Mouse (Mus musculus) spleen, adult 2 months (tissue): ENCODE results near the gene Ldlrad1. TPM values are rescaled to one million over a fixed set of nuclear protein-coding genes. Genes with fewer than 3 reads are reported as not detected.

Source experiments
- DNase-seq, 2 experiments: peaks; one replicate each; pipeline versions ENCODE4 v3.0.0 to v3.0.0-alpha.2; 2012 to 2021; ENCODE audit warnings: low spot score in 2 of 2, low read depth in 1 of 2
- H3K27ac ChIP-seq: fragments of 200-500 bp; 2 replicates; pipeline ENCODE4 v1.5.1; 2012; ENCODE audit warnings: low read length, inconsistent platforms; ENCODE audit not compliant: insufficient read depth
- H3K27me3 ChIP-seq: fragments of 200-500 bp; 2 replicates; pipeline ENCODE4 v1.6.1; 2012; ENCODE audit warnings: mild to moderate bottlenecking, moderate library complexity, low read length, inconsistent platforms; ENCODE audit not compliant: control insufficient read depth, insufficient read depth
- H3K36me3 ChIP-seq: fragments of 200-500 bp; 2 replicates; pipeline ENCODE4 v1.6.1; 2012; ENCODE audit warnings: mild to moderate bottlenecking, low read length, inconsistent platforms; ENCODE audit not compliant: control insufficient read depth, insufficient read depth
- H3K4me1 ChIP-seq: fragments of 200-500 bp; 2 replicates; pipeline ENCODE4 v1.6.1; 2011; ENCODE audit warnings: inconsistent platforms; ENCODE audit not compliant: control insufficient read depth, insufficient read depth, insufficient read length
- H3K4me3 ChIP-seq: fragments of 200-500 bp; 2 replicates; pipeline ENCODE4 v1.5.1; 2011; ENCODE audit warnings: mild to moderate bottlenecking, inconsistent platforms; ENCODE audit not compliant: insufficient read depth, insufficient read length; ENCODE audit errors: extremely low read depth
- CTCF ChIP-seq: fragments of 200-500 bp; IDR thresholded peaks from 2 replicates; pipeline ENCODE4 v1.5.1; 2011; ENCODE audit warnings: mild to moderate bottlenecking, inconsistent platforms; ENCODE audit not compliant: insufficient read depth, insufficient read length, insufficient replicate concordance; ENCODE audit errors: extremely low read depth
- POLR2A ChIP-seq: fragments of 200-500 bp; IDR thresholded peaks from 2 replicates; pipeline ENCODE4 v1.6.1; 2011; ENCODE audit warnings: low read depth, low read length, inconsistent platforms
- WGBS: fragments of 180-500 bp; shearing (Covaris S2); methylation state at CpG from one replicate; pipeline ENCODE4 v1.1.7; 2018; 5-methylcytosine and 5-hydroxymethylcytosine counted together
- polyA plus RNA-seq: library from polyadenylated mRNA; depleted of rRNA; stranded (reverse); fragments of >200 nt; gene quantifications from 2 replicates; pipeline ENCODE4 v1.2.3, GENCODE M21; 2012

Gene Ldlrad1
- polyA plus RNA-seq, 1 experiment, result 0.07 TPM

DNA sequence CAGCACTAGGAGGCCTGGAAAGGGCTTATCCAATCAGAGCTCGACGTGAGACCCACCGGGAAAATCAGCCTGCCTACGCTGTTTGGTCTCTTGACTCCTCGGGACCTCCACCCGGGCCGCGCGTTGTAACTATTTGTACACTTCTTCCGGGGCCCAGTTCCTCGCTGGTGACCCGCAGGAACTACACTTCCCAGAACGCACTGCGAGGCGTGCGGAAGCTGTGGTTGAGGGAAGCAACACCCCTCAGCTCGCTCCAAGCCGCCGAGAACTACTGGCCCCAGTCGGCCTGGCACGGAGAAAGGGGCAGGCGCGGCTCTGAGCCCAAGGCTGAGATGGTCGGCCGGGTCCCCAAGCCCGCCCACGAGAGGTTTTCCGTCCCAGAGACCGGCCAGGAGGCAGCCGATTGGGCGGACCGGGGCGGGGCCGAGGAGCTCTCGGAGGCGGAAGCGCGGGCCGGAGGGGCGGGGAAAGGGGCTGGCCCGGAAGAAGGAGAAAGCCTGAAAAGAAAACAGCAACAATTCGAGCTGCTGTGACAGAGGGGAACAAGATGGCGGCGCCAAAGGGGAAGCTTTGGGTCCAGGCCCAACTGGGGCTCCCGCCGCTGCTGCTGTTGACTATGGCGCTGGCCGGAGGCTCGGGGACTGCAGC, 30.7 kb upstream of the Ldlrad1 start, which contains the start of gene Tmem59:
Gene Tmem59 (plus strand): TSS at position 218 of the 648 bp plus-strand sequence.
- TF ChIP-seq POLR2A, result peak; percentile 64
- TF ChIP-seq CTCF, result no peak
- under 1% methylated on average over 48 of the region's 49 CpGs for WGBS
- H3K27me3 ChIP-seq, result no peaks in the 10 kb centered on the region
- peak within 1 kb of the TSS; percentile 92 for H3K4me3 ChIP-seq
- H3K27ac ChIP-seq, result peak within 1 kb of the TSS; percentile 100
- DNase-seq, result peak; percentile 90 to 93
- H3K36me3 ChIP-seq, result peaks cover 7% of the 10 kb centered on the region; the same call in 1 of the 2 replicates
- peaks cover 12% of the 10 kb centered on the region for H3K4me1 ChIP-seq

DNA sequence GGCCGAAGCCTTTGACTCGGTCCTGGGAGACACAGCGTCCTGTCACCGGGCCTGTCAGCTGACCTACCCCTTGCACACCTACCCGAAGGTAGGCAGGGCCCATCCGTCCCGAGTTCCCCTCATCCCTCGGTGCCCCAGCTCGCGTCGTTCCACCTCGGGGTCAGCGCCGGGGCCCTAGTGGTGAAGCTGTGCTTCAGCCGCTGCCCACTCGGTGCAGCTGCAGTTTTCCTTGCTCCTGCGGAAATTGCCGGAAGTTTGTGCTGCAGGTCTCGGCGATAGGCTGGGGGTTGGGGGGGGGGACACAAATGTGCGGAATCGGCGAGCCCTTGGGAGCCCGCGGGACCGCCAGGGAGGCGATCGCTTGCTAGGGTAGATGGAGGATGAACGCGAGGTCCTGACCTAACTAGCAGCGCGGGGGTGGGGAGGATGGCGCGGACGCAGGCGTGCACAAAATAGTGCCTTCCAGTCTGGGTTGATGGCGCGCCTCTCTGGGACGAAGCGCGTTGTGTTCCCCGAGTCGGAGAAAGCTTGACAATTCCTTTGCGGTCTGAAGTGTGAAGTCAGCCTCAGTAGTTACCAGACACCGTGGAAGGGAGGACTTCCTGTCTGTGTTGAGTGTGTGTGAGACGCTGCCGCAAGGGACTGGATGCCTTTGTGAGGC, 30.0 kb upstream of the Ldlrad1 start, which contains the start of gene Tceanc2:
Gene Tceanc2 (minus strand): TSS at position 287 of the 661 bp plus-strand sequence.
- under 1% methylated on average over 47 of the region's 47 CpGs for WGBS

DNA sequence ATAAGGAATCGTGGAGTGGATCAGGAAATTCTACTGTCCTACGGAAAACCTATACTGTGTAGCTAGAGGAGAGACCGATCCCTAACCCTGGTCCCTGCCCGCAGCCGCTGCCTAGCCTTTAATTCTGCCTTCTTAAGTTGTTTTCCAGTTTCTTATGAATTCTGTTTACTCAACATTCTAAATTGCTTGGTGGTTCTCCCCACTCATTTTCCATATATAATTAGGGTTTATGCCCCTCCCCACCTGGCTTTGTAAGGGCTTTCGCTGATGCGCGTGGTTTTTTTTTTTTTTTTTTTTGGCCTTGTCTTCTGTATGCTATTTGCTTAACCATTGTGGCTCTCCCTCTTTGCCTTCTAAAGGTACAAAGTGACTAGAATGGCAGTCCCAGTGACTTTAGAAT, 29.4 kb upstream of the Ldlrad1 start:
- peak overlapping the region; percentile 92 for H3K4me3 ChIP-seq
- TF ChIP-seq POLR2A (no peak), CTCF (no peak)
- peaks cover 12% of the 10 kb centered on the region for H3K4me1 ChIP-seq
- H3K27me3 ChIP-seq, result no peaks in the 10 kb centered on the region
- 0 out of 2 replicates have a peak overlapping the region, but pooled peaks have one; percentile 95 for H3K27ac ChIP-seq
- peaks cover 4% of the 10 kb centered on the region; the same call in 1 of the 2 replicates for H3K36me3 ChIP-seq
- no peak for DNase-seq
- under 1% methylated on average over 8 of the region's 8 CpGs for WGBS

More for the DNA sequence above, 30.0 kb upstream of the Ldlrad1 start, which contains the start of gene Tceanc2:
- Histone ChIP-seq H3K27me3 (no peaks in the 10 kb centered on the region), H3K27ac (peak within 1 kb of the TSS; percentile 100), H3K4me1 (peaks cover 12% of the 10 kb centered on the region), H3K36me3 (peaks cover 6% of the 10 kb centered on the region; the same call in 1 of the 2 replicates), H3K4me3 (peak within 1 kb of the TSS; percentile 92)
- DNase-seq, result peak; percentile 35 to 37
- TF ChIP-seq POLR2A (no peak), CTCF (no peak)

DNA sequence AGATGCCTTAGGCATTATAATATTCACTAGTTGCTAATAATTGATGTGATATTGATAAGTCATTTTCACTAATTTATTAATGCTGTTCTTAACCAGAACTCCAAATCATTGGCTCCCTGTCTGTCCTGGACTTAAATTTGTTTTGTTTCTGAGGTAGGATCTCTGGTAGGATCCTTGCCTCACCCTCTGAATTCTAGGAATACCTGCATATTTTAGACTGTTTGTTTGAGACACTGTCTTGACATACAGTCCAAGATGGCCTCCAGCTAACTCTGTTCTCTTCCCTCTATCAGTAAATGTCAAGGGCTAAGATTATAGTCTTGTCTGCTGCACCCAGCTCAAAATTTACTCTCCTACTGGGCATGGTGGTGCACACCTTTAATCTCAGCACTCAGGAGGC, 28.2 kb upstream of the Ldlrad1 start:
- Histone ChIP-seq H3K4me3 (no peak overlapping the region), H3K4me1 (peaks cover 12% of the 10 kb centered on the region), H3K27ac (no peak overlapping the region), H3K36me3 (no peaks in the 10 kb centered on the region; the same call in 1 of the 2 replicates), H3K27me3 (no peaks in the 10 kb centered on the region)
- DNase-seq, result no peak
- TF ChIP-seq POLR2A (no peak), CTCF (no peak)

DNA sequence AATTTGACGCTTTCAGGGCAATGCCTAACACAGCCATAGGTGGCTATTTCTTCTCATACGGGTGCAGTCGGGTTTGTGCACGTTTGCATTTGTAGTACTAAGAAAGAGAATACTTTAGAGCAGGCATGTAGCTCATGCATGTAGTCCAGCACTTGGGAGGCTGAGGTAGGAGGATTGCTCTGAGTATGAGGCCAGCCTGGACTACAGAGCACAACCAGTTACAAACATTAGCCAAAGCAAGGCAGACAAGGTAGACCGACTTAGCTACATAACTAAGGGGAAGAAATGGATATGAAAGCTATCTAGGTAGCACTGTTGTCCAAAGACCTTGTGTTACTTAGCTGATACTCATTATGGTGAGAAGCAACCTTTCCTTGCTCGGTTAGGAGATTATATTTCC, 27.1 kb upstream of the Ldlrad1 start:
- Histone ChIP-seq H3K27me3 (no peaks in the 10 kb centered on the region), H3K4me3 (no peak overlapping the region), H3K4me1 (peaks cover 12% of the 10 kb centered on the region), H3K36me3 (peaks cover 7% of the 10 kb centered on the region), H3K27ac (no peak overlapping the region)
- TF ChIP-seq CTCF, result no peak
- TF ChIP-seq POLR2A, result no peak
- DNase-seq, result no peak
- 65% methylated on average over 6 of the region's 6 CpGs for WGBS

DNA sequence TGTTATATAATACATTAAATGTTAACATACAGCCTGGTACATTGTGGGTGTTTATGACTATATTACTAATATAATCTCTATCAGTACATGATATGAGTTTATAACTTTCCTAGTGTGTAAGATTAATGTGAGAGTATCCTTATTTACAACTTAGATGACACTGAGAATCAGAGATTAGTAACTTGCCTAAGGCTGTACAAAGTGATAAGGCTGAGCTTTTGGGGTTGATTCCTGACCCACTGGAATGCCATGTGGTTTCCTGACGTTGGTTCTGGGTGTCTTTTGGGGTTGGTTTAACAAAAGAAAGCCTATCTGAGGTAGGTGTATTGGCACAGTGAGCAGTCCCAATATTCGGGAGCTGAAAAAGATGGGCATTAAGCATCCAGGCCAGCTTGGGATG, 26.2 kb upstream of the Ldlrad1 start:
- H3K36me3 ChIP-seq, result peaks cover 12% of the 10 kb centered on the region
- H3K4me3 ChIP-seq, result no peak overlapping the region
- no peaks in the 10 kb centered on the region for H3K27me3 ChIP-seq
- no peak overlapping the region for H3K27ac ChIP-seq
- peaks cover 9% of the 10 kb centered on the region for H3K4me1 ChIP-seq
- DNase-seq, result no peak
- no peak for TF ChIP-seq POLR2A
- no peak for TF ChIP-seq CTCF
- WGBS, result 56% methylated on average over 2 of the region's 2 CpGs

DNA sequence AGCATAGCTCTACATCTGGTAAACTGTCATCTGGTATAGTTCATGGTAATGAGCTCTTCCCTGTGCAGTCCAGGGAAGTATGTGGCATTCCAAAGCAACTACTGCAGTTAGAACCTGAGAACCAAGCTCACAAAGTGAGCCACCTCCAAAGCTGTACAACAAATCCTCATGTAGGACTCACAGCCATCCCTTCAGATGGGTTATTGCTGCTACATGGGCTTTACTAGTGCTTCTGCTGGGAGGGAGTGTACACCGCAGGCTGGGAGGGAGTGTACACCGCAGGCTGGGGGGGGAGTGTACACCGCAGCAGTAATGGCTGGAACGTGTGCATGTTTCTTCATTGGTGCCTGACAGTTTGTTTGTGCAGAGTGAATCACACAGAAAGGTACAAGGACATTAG, 25.8 kb upstream of the Ldlrad1 start:
- no peaks in the 10 kb centered on the region for H3K27me3 ChIP-seq
- peaks cover 9% of the 10 kb centered on the region for H3K4me1 ChIP-seq
- DNase-seq, result no peak
- peaks cover 16% of the 10 kb centered on the region for H3K36me3 ChIP-seq
- H3K4me3 ChIP-seq, result no peak overlapping the region
- TF ChIP-seq POLR2A, result no peak
- TF ChIP-seq CTCF, result no peak
- no peak overlapping the region for H3K27ac ChIP-seq
- WGBS, result 80% methylated on average over 4 of the region's 4 CpGs
